Mouse (Mus musculus) megakaryocyte, embryonic 14.5 days (primary cell): ENCODE data around the gene Cables2. TPM values are rescaled to one million over a fixed set of nuclear protein-coding genes. Genes with fewer than 3 reads are reported as not detected.

Source experiments
- H3K27me3 ChIP-seq: replicated peaks from 2 replicates; pipeline ENCODE3; 2012; ENCODE audit warnings: inconsistent platforms
- H3K36me3 ChIP-seq: replicated peaks from 2 replicates; pipeline ENCODE3; 2012; ENCODE audit warnings: low read length, inconsistent platforms, mixed read lengths
- H3K4me1 ChIP-seq: 2 replicates; pipeline ENCODE4 v1.6.1; 2012; ENCODE audit warnings: inconsistent platforms
- H3K4me3 ChIP-seq: replicated peaks from 2 replicates; pipeline ENCODE3; 2012; ENCODE audit warnings: moderate library complexity, mild to moderate bottlenecking, inconsistent platforms
- H3K9me3 ChIP-seq: 2 replicates; pipeline ENCODE4 v1.6.1; 2012; ENCODE audit warnings: inconsistent platforms
- FLI1 ChIP-seq: IDR thresholded peaks from 2 replicates; pipeline ENCODE4 v1.6.1; 2012; ENCODE audit warnings: low read length, inconsistent platforms, mixed read lengths
- GATA1 ChIP-seq: IDR thresholded peaks from 3 replicates; pipeline ENCODE4 v1.6.1; 2012; ENCODE audit warnings: mixed read lengths, low read length, inconsistent platforms, borderline replicate concordance
- polyA plus RNA-seq: library from polyadenylated mRNA; stranded (reverse); fragments of >175 nt; gene quantifications from 2 replicates; pipeline ENCODE4 v1.2.3, GENCODE M21; 2012; ENCODE audit warnings: low replicate concordance; ENCODE audit not compliant: insufficient read depth

Cables2 gene
- polyA plus RNA-seq, 1 experiment, result 8.4 TPM

DNA sequence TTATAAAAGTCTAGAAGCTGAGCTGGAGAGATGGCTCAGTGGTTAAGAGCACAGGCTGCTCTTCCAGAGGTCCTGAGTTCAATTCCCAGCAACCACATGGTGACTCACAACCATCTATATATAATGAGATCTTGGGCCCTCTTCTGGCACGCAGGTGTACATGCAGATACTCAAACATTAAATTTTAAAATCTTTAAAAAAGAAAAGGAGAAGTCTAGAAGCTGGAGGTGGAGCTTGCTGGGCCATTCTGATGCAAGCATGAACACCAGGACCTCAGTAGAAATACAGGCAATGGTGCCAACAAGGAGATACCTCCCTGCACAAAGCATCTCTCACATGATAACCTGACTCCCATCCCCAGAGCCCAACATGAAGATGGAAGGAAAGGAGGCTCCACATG, 64.3 kb downstream of the Cables2 start:
- TF ChIP-seq FLI1 (no peak), GATA1 (no peak)
- Histone ChIP-seq H3K27me3 (peaks cover 17% of the 10 kb centered on the region), H3K36me3 (peaks cover 5% of the 10 kb centered on the region), H3K9me3 (peaks cover 14% of the 10 kb centered on the region), H3K4me1 (peaks cover 13% of the 10 kb centered on the region; the same call in 1 of the 2 replicates), H3K4me3 (no peak overlapping the region)

Other genes starting within 250 kb of the Cables2 start
- 17.3 and 46.0 TPM in 2 replicates for gene Lsm14b, start 248.5 kb downstream of the Cables2 start, polyA plus RNA-seq
- 52.5 and 97.9 TPM in 2 replicates for gene Psma7, start 231.1 kb downstream of the Cables2 start, polyA plus RNA-seq
- gene Ss18l1, start 231.0 kb downstream of the Cables2 start, polyA plus RNA-seq, result 0.54 and 0.75 TPM in 2 replicates
- gene Mtg2, start 202.9 kb downstream of the Cables2 start, polyA plus RNA-seq, result 2.3 and 13.9 TPM in 2 replicates
- not detected in 2 replicates for gene Hrh3, start 169.0 kb downstream of the Cables2 start, polyA plus RNA-seq
- 6.4 and 18.4 TPM in 2 replicates for gene Osbpl2, start 154.2 kb downstream of the Cables2 start, polyA plus RNA-seq
- 509 and 1,399 TPM in 2 replicates for gene Adrm1, start 102.0 kb downstream of the Cables2 start, polyA plus RNA-seq
- gene Lama5, start 47.6 kb downstream of the Cables2 start, polyA plus RNA-seq, result 0.23 and 3.4 TPM in 2 replicates
- 99.7 and 1,213 TPM in 2 replicates for gene Rps21, start 16.1 kb downstream of the Cables2 start, polyA plus RNA-seq
- 0.96 TPM in 1 of 2 replicates, not detected in the other for gene Rbbp8nl, start 16.4 kb upstream of the Cables2 start, polyA plus RNA-seq
- not detected in 2 replicates for gene Gata5, start 61.2 kb upstream of the Cables2 start, polyA plus RNA-seq
- gene Slco4a1, start 182.7 kb upstream of the Cables2 start, polyA plus RNA-seq, result 10.4 and 49.9 TPM in 2 replicates
- gene Ntsr1, start 226.5 kb upstream of the Cables2 start, polyA plus RNA-seq, result not detected in 2 replicates